Mouse (Mus musculus): ENCODE data around the gene Map4k5. TPM values are rescaled to one million over a fixed set of nuclear protein-coding genes. Genes with fewer than 3 reads are reported as not detected.

The Map4k5 gene
- 10 to 100 TPM; 45.8 to 48.9 TPM for total RNA-seq (2021)
- long read RNA-seq, partial matches to known transcripts: 2 of 77 reads
- long read RNA-seq, other reads (novel, unspliced or antisense): 75 of 77 reads

DNA sequence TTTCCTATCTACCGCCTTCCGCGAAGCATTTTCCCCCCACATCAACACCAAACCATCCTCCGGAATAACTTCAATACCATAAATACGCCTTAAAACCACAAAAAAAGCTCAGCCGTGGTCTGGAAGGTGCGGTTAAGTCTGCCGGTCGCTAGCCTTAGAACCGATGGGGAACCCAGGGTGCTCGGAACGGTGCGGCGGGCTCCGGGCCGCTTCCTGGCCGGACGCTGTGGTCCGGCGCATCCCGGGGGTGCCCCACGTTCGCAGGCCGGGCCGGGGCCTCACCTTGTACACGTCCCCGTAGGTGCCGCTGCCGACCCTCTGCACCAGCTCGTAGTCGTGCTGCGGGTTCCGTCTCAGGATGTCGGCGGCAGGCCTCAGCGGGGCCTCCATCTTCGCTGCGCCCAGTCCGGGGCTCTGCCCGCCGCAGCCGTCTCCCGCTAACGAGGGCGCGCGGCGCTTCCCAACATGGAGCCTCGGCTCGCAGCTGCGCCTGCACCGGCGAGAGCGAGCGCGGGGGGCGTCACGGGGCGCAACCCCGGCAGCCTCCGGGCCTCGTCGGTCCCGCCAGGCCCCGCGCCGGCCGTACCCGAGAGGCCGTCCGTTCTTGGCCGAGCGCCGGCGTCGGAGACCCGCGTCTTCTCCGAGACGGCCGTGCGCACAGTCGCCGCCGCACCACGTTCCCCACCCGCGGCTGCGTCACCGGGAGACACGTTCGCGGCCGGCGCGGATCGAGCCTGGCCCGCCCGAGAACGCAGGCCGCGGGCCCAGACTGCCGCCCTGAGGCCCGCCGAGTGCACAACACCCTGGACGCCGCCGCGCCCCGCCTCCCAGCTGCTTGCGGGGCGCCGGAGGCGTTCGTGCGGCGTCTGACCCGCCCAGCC is at the start of gene Map4k5, which contains the start of gene Atl1:
Map4k5 (minus strand) TSS at position 830 of the 881 bp plus-strand sequence.
Atl1 (plus strand) TSS at position 244 of the 881 bp plus-strand sequence.
- peak; percentile 86 to 92 for DNase-seq (ENCODE audit: low spot score in 2 of 2)

DNA sequence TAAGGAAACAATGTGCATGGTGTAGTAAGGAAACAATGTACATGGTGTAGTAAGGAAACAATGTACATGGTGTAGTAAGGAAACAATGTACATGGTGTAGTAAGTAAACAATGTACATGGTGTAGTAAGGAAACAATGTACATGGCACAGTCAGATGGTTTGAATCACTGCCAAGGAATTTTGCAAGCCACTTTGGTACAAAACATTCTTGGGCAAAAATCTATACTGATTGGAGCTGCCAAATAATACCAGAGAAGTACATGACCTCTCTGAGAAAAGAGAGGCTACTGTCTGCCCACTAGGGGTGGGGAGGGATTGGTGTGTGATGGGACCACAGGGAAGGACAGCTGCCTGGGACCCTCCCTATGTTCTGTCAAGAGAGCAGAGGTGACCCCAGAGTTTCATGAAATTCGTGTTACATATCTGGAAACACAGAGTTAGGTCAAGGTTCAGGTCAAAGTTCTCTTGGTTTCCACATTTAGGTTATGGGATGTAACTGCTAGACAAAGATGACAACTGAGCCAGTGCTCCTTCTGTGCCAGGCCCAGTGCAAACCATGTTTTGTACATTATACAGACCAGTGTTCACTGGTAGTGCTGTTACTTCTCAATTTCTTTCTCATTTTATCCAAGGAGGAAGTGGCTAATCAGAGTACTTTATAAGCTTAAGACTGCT is 48.8 kb upstream of the Map4k5 start:
- no peak for DNase-seq (ENCODE audit: low spot score in 2 of 2)

DNA sequence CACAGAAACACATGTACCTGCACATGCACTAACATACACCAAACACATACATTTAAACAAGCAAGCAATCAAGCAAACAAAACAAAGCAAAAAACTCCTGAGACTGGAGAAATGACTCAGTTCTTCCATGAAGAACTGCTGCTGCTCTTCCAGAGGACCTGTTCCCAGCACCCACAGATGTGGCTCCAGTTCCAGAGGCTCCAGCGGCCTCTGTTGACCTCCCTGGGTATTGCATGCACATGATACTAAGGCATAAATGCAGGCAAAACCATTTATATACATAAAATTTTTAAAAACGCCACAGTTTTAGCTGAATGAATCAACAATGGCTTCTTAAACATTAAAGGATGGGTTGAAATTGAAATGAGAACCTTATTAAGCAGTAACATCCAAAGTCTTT is 46.3 kb upstream of the Map4k5 start:
- no peak for DNase-seq (ENCODE audit: low spot score in 2 of 2)

DNA sequence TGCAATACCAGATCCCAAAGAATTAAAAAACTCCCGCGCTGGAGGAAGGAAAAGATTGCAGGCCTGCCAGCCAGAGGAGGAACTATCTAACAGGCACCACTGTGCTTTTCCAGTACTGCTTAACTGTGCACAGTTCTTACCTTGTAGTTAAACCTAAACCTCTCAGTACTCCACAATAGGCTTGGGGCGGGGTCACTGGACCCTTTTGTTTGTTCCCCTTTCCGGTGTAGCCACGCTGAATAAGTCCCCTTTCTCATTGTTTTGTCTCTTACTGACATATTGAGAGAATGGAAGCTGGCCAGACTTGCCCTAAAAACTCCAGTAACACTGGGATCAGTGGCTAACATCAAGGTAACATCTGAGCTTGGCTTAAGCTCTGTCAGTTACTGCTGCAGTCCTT is 44.7 kb upstream of the Map4k5 start:
- no peak for DNase-seq (ENCODE audit: low spot score in 2 of 2)

DNA sequence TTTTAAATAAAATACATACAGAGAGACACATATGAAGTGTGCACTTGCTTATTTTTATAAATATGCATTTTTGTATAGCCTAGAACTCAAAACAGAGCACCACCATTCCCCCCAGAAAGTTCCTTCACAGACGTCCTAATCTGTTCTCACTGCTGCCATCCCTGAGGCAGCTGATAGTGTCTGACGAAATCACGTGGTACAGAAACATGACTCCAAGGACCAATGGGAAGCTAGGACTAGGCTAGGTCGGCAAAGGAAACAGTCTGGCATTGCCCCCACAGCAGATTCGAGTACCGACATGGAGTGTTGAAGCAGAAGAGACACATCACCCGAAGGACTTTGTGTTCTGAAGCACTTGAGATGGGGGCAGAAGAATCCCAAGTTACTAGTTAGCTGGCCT is 33.7 kb upstream of the Map4k5 start:
- no peak for DNase-seq (ENCODE audit: low spot score in 2 of 2)

DNA sequence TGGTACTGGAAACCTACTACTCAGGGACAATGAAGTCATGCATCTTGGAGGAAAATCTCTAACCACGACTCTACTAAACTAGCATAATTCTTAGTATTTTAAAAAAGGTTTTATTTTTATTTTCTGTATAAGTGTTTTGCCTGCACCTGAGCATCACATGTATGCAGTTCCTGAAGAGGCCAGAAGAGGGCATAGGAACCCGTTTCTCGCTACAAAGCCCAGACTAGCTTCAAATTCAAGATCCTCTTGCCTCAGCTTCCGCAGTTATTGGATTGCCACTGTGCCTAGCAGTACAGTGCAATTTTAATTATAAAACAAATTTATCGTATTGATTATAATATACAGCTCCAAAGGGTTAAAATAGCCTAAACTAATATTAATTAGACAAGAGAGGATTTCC is 31.0 kb upstream of the Map4k5 start:
- DNase-seq (ENCODE audit: low spot score in 2 of 2): peak in 1 of 2 experiments; percentile 37

DNA sequence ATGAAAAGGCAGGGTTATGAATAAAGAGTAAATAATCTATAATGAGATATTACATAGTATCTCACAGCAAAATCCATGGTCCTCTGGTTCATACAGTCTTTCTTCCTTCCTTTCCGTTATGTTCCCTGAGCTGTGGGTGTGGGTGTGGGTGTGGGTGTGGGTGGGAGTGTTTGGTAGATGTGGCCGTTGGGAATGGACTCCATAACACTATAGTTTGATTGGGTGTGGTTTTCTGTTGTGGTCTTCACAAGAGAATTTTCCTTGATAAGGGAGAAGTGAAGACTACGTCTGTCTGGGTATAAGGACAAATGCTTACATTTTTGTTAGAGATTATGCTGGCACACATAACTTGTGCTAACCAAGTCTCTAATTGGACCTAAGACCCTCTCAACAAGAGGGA is 30.6 kb upstream of the Map4k5 start:
- DNase-seq (ENCODE audit: low spot score in 2 of 2): no peak

DNA sequence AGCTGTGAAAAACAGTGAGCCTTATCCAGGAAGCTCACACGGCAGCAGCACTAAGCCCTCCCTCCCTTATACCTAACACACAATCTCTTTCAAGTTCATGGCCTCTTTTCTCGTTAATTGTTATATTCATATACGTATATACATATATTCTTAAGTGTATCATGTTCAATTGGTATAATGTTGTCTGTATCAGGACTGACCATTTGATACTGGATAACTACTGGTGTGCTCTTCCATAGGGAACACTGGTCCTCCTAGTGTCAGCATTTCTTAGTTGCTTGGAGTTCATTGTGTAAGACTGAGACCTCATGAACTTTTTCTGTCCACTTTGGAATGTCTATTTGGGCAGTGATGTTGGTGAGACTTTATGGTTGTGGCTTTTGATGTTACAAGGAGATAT is 30.1 kb upstream of the Map4k5 start:
- DNase-seq (ENCODE audit: low spot score in 2 of 2): no peak

DNA sequence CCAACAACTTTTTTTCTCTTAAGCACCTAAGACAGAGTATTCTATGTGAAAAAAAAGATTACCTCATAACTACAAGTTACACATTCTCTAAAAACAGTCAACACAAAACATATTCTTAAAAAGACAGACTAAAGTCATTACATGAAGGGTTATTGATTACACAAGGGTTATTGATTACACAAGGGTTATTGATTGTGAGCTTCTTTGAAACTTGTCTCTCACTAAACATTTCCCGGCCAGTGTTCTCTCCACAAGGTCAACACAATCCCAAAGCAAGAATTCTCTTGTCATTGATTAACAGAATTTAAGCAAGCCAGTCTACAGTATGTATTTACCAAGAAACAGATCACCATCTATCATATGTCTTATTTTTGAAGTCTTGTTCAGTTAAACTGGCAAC is 29.1 kb upstream of the Map4k5 start:
- DNase-seq (ENCODE audit: low spot score in 2 of 2): no peak

DNA sequence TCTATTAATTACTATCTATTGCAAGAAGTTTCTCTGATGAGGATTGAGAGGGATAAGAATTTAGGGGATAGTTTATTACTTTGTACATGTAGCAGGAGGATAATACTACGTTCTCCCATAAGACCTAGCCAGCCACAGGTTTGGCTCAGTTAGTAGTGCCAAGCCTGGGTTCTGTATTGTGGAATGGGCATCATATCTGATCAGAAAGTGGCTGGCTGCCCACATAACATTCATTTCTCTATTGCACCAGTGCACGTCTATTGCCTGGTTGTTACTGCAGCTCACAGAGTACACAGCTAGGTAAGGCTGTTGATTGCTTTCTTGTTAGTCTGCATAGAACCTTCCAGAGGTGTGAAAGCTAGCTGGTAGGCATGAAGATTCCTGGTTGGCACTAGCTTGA is 24.9 kb upstream of the Map4k5 start:
- DNase-seq (ENCODE audit: low spot score in 2 of 2): no peak

DNA sequence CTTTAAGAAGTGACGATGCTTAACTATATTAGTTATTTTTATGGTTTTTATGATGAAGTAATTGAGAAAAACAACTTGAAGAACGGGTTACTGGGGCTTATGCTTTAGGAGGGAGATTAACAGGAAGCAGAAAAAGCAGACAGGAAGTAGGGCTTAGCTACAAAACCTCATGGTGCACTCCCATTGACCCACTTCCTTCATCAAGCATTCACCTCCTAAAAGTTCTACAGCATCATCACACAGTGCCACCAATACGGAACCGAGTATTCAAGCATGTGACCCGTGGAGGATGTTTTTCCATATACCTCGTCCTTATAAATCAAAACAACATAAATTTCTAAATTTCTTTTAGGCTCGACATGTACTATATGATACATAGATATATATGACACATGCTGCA is 19.7 kb upstream of the Map4k5 start:
- no peak for DNase-seq (ENCODE audit: low spot score in 2 of 2)

DNA sequence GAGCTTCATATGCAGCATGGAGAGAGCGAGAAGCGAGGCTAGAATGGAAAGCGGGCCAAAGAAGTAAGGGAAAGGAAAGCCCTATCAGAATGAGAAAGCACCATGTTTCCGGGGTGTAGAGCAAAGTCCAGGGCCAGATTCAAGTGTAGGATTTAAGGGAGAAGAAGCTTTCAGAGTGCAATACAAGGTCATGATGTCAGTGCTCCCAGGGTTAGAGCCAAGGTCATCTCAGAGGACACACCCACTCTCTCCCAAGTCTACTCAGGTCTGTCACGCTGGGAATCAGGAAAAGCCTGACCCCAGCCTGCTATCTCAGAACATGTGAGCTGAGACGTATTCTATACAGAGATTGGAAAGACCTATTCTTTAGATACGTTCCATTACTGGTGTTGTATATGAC is 18.9 kb upstream of the Map4k5 start:
- no peak for DNase-seq (ENCODE audit: low spot score in 2 of 2)

DNA sequence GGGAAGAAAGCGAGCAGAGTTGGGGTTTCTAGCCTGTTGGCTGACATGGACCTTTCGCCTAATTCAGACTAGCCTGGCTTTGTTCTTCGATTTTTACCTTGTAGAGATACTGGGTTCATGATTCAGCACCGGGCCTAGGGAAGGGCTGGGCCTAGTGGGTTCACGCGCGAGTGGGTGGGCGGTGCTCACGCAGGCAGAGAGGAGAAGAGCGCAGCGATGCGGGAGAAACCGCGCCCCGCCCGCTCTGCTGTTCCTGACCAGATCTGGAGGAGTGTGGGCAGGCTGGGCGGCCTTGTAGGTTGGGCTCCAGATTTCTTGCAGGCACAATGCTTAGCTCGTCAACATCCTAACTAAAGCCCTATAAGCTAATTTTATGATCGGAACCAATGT is 15.5 kb upstream of the Map4k5 start:
- peak; percentile 84 to 88 for DNase-seq (ENCODE audit: low spot score in 2 of 2)

DNA sequence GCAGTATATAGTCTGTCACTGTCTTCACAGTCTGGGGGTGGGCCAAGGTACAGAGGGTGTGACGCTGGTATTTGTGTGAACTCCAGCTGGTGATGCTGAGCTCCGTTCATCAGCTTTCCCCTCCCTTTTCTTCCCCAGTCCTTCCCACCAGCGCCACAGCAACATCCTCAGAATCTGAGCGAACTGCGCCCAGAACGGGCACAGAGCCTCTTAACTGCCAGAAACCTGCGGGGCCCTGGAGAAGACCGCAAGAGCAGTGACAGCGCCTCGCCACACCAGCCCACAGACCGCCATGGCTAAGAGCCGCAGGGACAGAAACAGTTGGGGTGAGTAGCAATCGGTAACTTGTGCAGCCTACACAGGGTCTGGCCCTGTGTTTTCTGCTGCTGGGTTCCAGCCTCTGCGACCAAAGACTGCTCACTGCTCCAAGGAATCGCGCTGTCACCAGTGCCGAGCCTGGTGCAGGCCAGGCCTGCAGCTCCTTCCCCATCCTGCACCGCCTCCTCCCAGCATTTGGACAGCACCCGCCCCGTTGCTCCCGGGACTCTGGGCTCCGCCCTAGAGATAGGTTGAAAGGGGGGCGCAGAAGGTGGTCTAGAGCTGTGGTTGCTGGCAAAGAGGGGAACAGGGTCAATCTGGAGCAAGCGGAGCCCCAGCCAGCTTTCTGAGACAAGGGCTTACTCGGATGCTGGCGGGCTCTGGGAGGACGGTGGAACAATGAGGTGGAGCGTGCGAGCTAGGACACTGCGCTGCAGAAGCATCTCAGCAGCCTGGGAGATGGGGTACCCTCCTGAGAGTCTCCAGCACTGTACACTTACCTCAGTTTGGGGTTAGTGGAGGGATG is 14.9 kb upstream of the Map4k5 start:
- peak; percentile 65 to 80 for DNase-seq (ENCODE audit: low spot score in 2 of 2)

DNA sequence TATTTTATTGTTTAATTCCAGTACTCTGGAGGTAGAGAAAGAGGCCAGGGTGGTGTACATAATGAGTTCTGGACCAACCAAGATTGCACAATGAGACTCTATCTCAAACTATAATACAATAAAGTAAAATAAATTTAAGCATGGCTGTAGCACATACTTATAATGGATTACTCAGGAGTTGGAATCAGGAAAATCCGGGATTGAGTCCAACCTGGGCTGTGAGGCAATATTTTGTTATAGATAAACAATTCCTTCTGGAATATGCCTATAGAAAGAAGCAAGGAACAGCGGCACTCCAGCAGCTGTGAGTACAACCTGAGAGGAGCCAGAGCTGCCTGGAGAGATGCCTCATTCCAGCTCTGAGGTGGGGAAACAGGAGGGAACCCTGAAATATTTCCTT is 12.0 kb upstream of the Map4k5 start:
- no peak for DNase-seq (ENCODE audit: low spot score in 2 of 2)

DNA sequence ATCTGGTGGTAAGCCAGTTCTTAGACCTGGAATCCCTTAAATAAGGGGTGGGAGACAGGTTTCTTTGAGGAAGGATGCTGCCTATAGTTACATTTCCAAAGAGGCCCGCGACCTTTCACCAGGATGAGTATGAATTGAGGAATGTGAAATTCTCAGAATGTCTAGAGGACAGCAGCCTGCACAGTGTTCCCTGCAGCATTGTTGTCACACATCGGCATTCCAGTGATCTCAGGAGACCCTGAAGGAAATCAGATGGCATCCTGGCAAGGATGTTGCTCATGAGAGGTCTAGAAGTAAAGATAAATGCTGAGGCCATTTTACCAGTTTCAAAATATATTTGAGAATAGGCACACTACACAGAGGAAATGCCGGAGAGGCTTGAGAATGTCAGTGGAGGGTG is 5.1 kb upstream of the Map4k5 start:
- DNase-seq (ENCODE audit: low spot score in 2 of 2): no peak

DNA sequence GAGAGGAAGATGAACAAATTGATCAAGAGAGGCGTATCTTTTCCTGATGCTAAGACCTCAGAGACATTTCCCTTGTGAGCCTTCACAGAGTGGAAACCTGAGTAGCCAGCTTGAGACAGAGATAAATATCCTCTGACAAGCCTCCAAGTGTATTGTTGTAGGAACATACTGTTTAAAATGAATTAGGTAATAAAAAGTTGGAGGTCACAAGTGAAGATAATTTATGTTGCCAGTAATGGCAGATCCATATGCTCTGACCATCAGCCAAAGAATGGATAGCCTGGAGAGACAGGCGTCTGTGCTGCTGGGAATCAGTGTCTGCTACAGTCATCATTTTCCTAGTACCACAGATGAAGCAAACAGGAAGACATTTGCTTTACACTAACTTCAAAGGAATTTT is 2.0 kb upstream of the Map4k5 start:
- DNase-seq (ENCODE audit: low spot score in 2 of 2): no peak

DNA sequence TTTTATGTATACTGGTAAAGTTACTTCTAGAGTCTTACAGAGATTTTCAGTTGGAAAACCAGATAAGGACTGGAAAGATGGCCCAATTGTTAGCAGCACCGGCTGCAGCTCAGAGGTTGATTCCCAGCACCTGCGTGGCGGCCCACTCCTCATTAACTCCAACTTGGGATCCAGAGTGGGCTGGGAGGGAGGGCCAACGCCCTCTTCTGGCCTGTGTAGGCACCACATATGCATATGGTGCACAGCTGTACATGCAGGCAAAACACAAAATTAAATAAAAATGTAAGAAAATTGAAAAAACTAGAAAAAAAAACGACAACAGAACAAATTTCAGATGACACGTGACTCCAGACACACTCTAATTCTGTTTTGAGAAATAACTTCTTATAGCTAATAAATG is 927 bp upstream of the Map4k5 start:
- no peak for DNase-seq (ENCODE audit: low spot score in 2 of 2)

DNA sequence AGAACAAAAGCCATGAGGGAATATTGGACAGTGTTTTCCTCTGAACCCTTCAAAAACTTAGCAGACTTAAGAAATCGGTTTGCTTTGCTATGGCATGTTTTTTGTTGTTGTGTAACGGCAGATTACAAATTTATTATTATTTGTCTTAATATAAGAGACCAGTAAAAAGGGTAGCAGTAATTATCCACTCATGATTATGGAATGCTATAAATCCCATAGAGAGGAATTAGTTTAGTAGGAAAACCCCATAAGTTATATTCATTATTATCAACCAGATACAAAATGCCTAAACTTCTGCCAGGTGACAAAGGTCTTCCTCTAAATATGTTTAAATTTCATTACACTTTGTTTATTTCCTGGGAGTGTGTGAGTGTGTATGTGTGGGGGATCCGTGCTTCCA is 1.3 kb downstream of the Map4k5 start:
- no peak for DNase-seq (ENCODE audit: low spot score in 2 of 2)

DNA sequence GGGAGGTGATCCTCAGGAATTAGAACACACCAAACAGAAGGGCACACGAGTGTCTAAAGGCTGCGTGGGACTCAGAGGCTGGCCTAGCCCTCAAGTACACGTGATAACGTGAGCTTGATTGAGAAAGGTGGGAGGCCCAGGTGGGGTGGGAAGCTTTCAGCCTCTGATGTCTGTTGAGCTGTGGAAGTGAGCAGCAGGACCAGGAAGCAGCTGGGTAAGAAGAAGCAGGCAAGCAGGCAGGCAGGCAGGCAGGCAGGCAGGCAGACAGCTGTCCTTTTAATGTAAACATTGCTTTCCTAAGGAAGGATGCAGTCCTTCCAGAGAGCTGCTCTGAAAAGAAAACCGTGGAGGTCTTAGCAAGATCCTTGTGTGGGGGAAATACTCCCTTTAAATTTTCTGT is 2.5 kb downstream of the Map4k5 start:
- no peak for DNase-seq (ENCODE audit: low spot score in 2 of 2)

DNA sequence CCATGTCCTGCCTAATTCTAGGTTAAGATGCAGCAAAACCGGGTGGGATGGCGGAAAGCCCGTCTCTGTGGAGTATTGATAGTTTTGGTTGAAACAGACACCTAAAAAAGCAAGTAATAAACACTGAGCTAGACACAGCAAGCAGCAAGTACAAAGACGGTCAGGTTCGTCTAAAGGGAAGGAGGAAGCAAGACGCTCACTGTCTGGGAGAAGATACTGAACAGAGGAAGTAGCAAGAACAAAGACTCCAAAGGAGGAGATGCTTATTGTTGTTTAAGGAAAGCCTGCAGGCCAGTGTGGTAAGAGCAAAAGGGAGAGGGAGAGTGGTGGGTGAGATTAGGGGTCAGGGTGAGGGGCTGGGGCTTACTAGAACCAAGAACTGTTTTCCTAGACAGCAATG is 2.9 kb downstream of the Map4k5 start:
- DNase-seq (ENCODE audit: low spot score in 2 of 2): no peak

DNA sequence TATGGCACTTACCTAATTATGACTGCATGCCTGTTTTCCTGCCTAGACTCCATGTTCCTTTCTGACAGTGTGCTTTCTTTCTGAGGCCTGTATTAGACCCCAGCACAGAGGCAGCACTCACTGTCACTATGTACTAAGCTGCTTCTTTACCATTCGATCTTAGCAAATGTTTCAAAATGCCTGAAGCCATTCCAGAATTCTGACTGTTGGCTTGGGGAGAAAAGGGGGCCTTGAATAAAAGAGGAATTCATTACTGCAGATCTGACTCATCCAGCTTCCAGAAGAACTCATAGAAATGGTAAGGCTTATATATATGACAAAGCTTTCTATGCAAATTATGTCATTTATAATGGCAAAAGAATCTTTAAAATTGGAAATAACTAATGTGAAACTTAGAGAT is 4.7 kb downstream of the Map4k5 start:
- DNase-seq (ENCODE audit: low spot score in 2 of 2): no peak

Data from layer of hippocampus, adult 18-20 months (tissue).